Mouse (Mus musculus): ENCODE results near the gene Itprid2. TPM values are rescaled to one million over a fixed set of nuclear protein-coding genes. Genes with fewer than 3 reads are reported as not detected.

Gene Itprid2
- total RNA-seq, 2 experiments from 2014 or later, result 20.0 to 21.0 TPM

GRCm38 (mm10) chr2:79713662-79714091, 78.5 kb downstream of the Itprid2 start:
- peak; percentile 13 to 17 for DNase-seq

- no peak for DNase-seq
Observed at GRCm38 (mm10) chr2:79714745-79715144, 79.6 kb downstream of the Itprid2 start.

GRCm38 (mm10) chr2:79715925-79716324, 80.8 kb downstream of the Itprid2 start:
- no peak for DNase-seq

GRCm38 (mm10) chr2:79717846-79718245, 82.7 kb downstream of the Itprid2 start:
- no peak for DNase-seq

GRCm38 (mm10) chr2:79722415-79722814, 87.3 kb downstream of the Itprid2 start:
- DNase-seq, result no peak

Other genes starting within 250 kb of the Itprid2 start
- not detected for gene Neurod1, start 178.6 kb upstream of the Itprid2 start, total RNA-seq (2021)
- gene Cerkl, start 178.6 kb upstream of the Itprid2 start, total RNA-seq (2021), result under 1 TPM; 0.67 to 0.87 TPM
- gene Ppp1r1c, start 72.4 kb downstream of the Itprid2 start, total RNA-seq (2021), result 1 to 10 TPM in 1 of 2 experiments, under 1 TPM in 1; 0.51 to 1.1 TPM

Measured in heart, adult 18-20 months (tissue).